9 mouse cellular contexts compared by ENCODE assay signal in genomic region chr17:34643944-34644343, GRCm38 (mm10). TPM values are rescaled to one million over a fixed set of nuclear protein-coding genes. Genes with fewer than 3 reads are reported as not detected.
DNase-seq lines count a peak whose midpoint lies in the region; ATAC-seq and TF ChIP-seq lines count a peak whose summit lies in the region.
"Had no signal": no experiment of that assay in that cellular context is flagged by ENCODE, and none has a peak within 500 bp of the region (broad histone marks: within the 10 kb centered on the region; RNA-seq: fewer than 3 reads in every experiment).

No protein-coding gene starts in this region.

- peaks cover 6% of the 10 kb centered on the region for H3K36me3 ChIP-seq in hindbrain, embryonic 13.5 days
- H3K36me3 ChIP-seq in hindbrain, embryonic 11.5 days (ENCODE audit: control insufficient read depth, insufficient read depth, low read length), result 0 out of 2 replicates have a peak, but pooled peaks cover under 1% of the 10 kb centered on the region
- H3K36me3 ChIP-seq in CH12.LX (replicated peaks in 1 of 2; ENCODE audit: control insufficient read depth in 1 of 2, insufficient read depth in 1 of 2, low read length in 1 of 2), result peaks cover 0 to 16% of the 10 kb centered on the region in 2 experiments
- H3K36me3 ChIP-seq in forebrain, postnatal 0 days (ENCODE audit: insufficient read depth), result 0 out of 2 replicates have a peak, but pooled peaks cover 5% of the 10 kb centered on the region

- no peak for TF ChIP-seq EP300 in CH12.LX (IDR thresholded peaks at IDR 0.05; ENCODE audit: low read length)

- no peak overlapping the region for H3K9ac ChIP-seq in hindbrain, embryonic 13.5 days
- no peak overlapping the region for H3K9ac ChIP-seq in hindbrain, embryonic 11.5 days (ENCODE audit: low read depth, low read length)
- no peak overlapping the region for H3K9ac ChIP-seq in CH12.LX (ENCODE audit: insufficient read depth, low read depth)
- H3K9ac ChIP-seq in forebrain, postnatal 0 days, result no peak overlapping the region

- no peaks in the 10 kb centered on the region; the same call in 1 of the 2 replicates for H3K79me2 ChIP-seq in CH12.LX (replicated peaks; ENCODE audit: control insufficient read depth, extremely low read depth, insufficient read depth, poor library complexity, severe bottlenecking)

- H3K9me3 ChIP-seq in hindbrain, embryonic 13.5 days, result no peaks in the 10 kb centered on the region
- H3K9me3 ChIP-seq in hindbrain, embryonic 11.5 days (ENCODE audit: control insufficient read depth, low read length), result no peaks in the 10 kb centered on the region
- peaks cover 9% of the 10 kb centered on the region for H3K9me3 ChIP-seq in CH12.LX (replicated peaks; ENCODE audit: low read length)
- H3K9me3 ChIP-seq in forebrain, postnatal 0 days (ENCODE audit: low read length), result no peaks in the 10 kb centered on the region
- H3K9me3 ChIP-seq: neural tube, embryonic 12.5 days had no signal

- 90% methylated on average over 10 of the region's 10 CpGs for WGBS in hindbrain, embryonic 13.5 days
- 83% methylated on average over 10 of the region's 10 CpGs for WGBS in hindbrain, embryonic 11.5 days
- 86% methylated on average over 10 of the region's 10 CpGs for WGBS in forebrain, postnatal 0 days

- no peak for TF ChIP-seq RAD21 in CH12.LX (IDR thresholded peaks at IDR 0.05; ENCODE audit: low read depth, low read length)

- ATAC-seq in hindbrain, embryonic 13.5 days (ENCODE audit: low FRiP score), result no peak
- no peak for ATAC-seq in hindbrain, embryonic 11.5 days (ENCODE audit: low FRiP score)
- no peak for ATAC-seq in forebrain, postnatal 0 days

- TF ChIP-seq POLR2A in CH12.LX (IDR thresholded peaks at IDR 0.05; ENCODE audit: low read depth, low read length), result no peak
- TF ChIP-seq POLR2A in bone marrow macrophage, adult 2 months (IDR thresholded peaks at IDR 0.05; ENCODE audit: borderline replicate concordance, low read depth, low read length), result no peak

- dilution Hi-C loops in CH12.LX (cut with MboI; ENCODE audit: extremely low pct_ligation_motif_present, extremely low pct_unique_long_range_greater_than_20kb, low sequenced_read_pairs), result no loop called here

- no peaks in the 10 kb centered on the region for H3K27me3 ChIP-seq in hindbrain, embryonic 13.5 days
- H3K27me3 ChIP-seq in hindbrain, embryonic 11.5 days (ENCODE audit: control insufficient read depth, insufficient read depth, low read length), result no peaks in the 10 kb centered on the region
- H3K27me3 ChIP-seq in CH12.LX (replicated peaks), result peaks cover 46% of the 10 kb centered on the region
- no peaks in the 10 kb centered on the region for H3K27me3 ChIP-seq in forebrain, postnatal 0 days (ENCODE audit: insufficient read depth, low read length)
- H3K27me3 ChIP-seq: neural tube, embryonic 12.5 days had no signal

- no peak for TF ChIP-seq CTCF in CH12.LX (conservative IDR thresholded peaks at IDR 0.05 in 1 of 2, IDR thresholded peaks at IDR 0.05 in 1 of 2; ENCODE audit: low read depth in 2 of 2, low read length in 2 of 2)
- no peak for TF ChIP-seq CTCF in bone marrow macrophage, adult 2 months (IDR thresholded peaks at IDR 0.05; ENCODE audit: low read depth, low read length)
- no peak for TF ChIP-seq CTCF in forebrain, postnatal 0 days (IDR thresholded peaks at IDR 0.05; ENCODE audit: low read depth)

- H3K4me1 ChIP-seq in hindbrain, embryonic 13.5 days (replicated peaks), result peaks cover 49% of the 10 kb centered on the region
- H3K4me1 ChIP-seq in hindbrain, embryonic 11.5 days (replicated peaks; ENCODE audit: control insufficient read depth, insufficient read depth, low read length), result no peaks in the 10 kb centered on the region; the same call in 1 of the 2 replicates
- peaks cover 10 to 43% of the 10 kb centered on the region in 2 experiments for H3K4me1 ChIP-seq in CH12.LX (ENCODE audit: control insufficient read depth in 1 of 2, insufficient read depth in 2 of 2)
- H3K4me1 ChIP-seq in bone marrow macrophage, adult 2 months (ENCODE audit: control insufficient read depth, insufficient read depth, low read length), result peaks cover 67% of the 10 kb centered on the region
- peaks cover 17% of the 10 kb centered on the region for H3K4me1 ChIP-seq in forebrain, postnatal 0 days (ENCODE audit: insufficient read depth)

- in situ Hi-C loops in CH12.LX (cut with MboI; ENCODE audit: low pct_ligation_motif_present, low pct_unique_long_range_greater_than_20kb, low sequenced_read_pairs), result no loop called here

- no peak overlapping the region for H3K4me2 ChIP-seq in hindbrain, embryonic 13.5 days
- no peak overlapping the region for H3K4me2 ChIP-seq in hindbrain, embryonic 11.5 days (replicated peaks; ENCODE audit: low read depth, low read length)
- no peak overlapping the region for H3K4me2 ChIP-seq in CH12.LX (ENCODE audit: insufficient read depth, low read depth, poor library complexity, severe bottlenecking)
- H3K4me2 ChIP-seq in forebrain, postnatal 0 days (ENCODE audit: low read depth), result no peak overlapping the region

- H3K4me3 ChIP-seq in hindbrain, embryonic 13.5 days, result no peak overlapping the region
- no peak overlapping the region for H3K4me3 ChIP-seq in hindbrain, embryonic 11.5 days (ENCODE audit: low read depth, low read length)
- H3K4me3 ChIP-seq in CH12.LX (replicated peaks in 1 of 3; ENCODE audit: low read depth in 2 of 3, low read length in 2 of 3, poor library complexity in 1 of 3), result no peak overlapping the region
- H3K4me3 ChIP-seq in bone marrow macrophage, adult 2 months (ENCODE audit: insufficient read depth, low read length), result no peak overlapping the region
- no peak overlapping the region for H3K4me3 ChIP-seq in forebrain, postnatal 0 days (ENCODE audit: low read depth, low read length)

- H3K27ac ChIP-seq in hindbrain, embryonic 13.5 days, result peak overlapping the region; percentile 74; the same call in 1 of the 2 replicates
- no peak overlapping the region for H3K27ac ChIP-seq in hindbrain, embryonic 11.5 days (ENCODE audit: low read depth, low read length)
- no peak overlapping the region for H3K27ac ChIP-seq in CH12.LX (ENCODE audit: insufficient read depth, low read depth)
- peak overlapping the region; percentile 17 for H3K27ac ChIP-seq in bone marrow macrophage, adult 2 months (ENCODE audit: insufficient read depth, low read depth, low read length)
- H3K27ac ChIP-seq in forebrain, postnatal 0 days (ENCODE audit: low read depth, low read length), result 0 out of 2 replicates have a peak overlapping the region, but pooled peaks have one; percentile 2
- H3K27ac ChIP-seq: neural tube, embryonic 12.5 days had no signal

- DNase-seq in hindbrain, embryonic 11.5 days (ENCODE audit: low spot score), result no peak
- no peak for DNase-seq in CH12.LX (ENCODE audit: extremely low read depth)
- no peak for DNase-seq in forebrain, postnatal 0 days
- no peak for DNase-seq in right cerebral cortex, postnatal 25 days
- no peak for DNase-seq in adrenal gland, adult 2 months
- no peak for DNase-seq in left cerebral cortex, adult 9 months (ENCODE audit: low spot score in 2 of 2)

RNA-seq across cellular contexts. Expression of gene Fkbpl, which starts 0.6 kb away (rescaled TPM):
- 16.9 and 17.6 TPM in 2 replicates for polyA plus RNA-seq in hindbrain, embryonic 13.5 days (2015; fragmentation: Nextera tagmentation; extraction: Ambion mirVana)
- 16.4 and 17.2 TPM in 2 replicates for polyA plus RNA-seq in hindbrain, embryonic 11.5 days (2014; fragmentation: Nextera tagmentation; extraction: Ambion mirVana)
- total RNA-seq in CH12.LX (2012; rRNA removed), result 5.5 and 6.8 TPM in 2 replicates
- total RNA-seq in CH12.LX (2014; rRNA removed), result 6.8 and 8.2 TPM in 2 replicates
- polyA plus RNA-seq in CH12.LX (2012; ENCODE audit: insufficient read length, low read depth), result 5.6 and 6.2 TPM in 2 replicates
- polyA plus RNA-seq in bone marrow macrophage, adult 2 months (2012; ENCODE audit: insufficient read depth, insufficient read length, missing spikeins), result 22.4 and 22.9 TPM in 2 replicates
- 9.6 and 19.9 TPM in 2 replicates for total RNA-seq in forebrain, postnatal 0 days (2014; rRNA removed)
- 8.2 and 11.4 TPM in 2 replicates for polyA plus RNA-seq in forebrain, postnatal 0 days (2015; fragmentation: Nextera tagmentation; extraction: Ambion mirVana)
- total RNA-seq in adrenal gland, adult 2 months (2021), result 10 to 100 TPM; 12.7 to 17.2 TPM
- 7.1 and 7.6 TPM in 2 replicates for polyA plus RNA-seq in adrenal gland, adult 2 months (2012; rRNA removed)

RNA-seq across cellular contexts. Expression of gene Atf6b, which starts 3.0 kb away (rescaled TPM):
- polyA plus RNA-seq in hindbrain, embryonic 13.5 days (2015; fragmentation: Nextera tagmentation; extraction: Ambion mirVana), result 117 and 122 TPM in 2 replicates
- polyA plus RNA-seq in hindbrain, embryonic 11.5 days (2014; fragmentation: Nextera tagmentation; extraction: Ambion mirVana), result 61.9 and 67.5 TPM in 2 replicates
- total RNA-seq in CH12.LX (2012; rRNA removed) (34.3 and 34.5 TPM in 2 replicates), CH12.LX (2014; rRNA removed) (18.9 and 20.2 TPM in 2 replicates)
- 54.3 and 59.6 TPM in 2 replicates for polyA plus RNA-seq in CH12.LX (2012; ENCODE audit: insufficient read length, low read depth)
- 42.6 and 62.7 TPM in 2 replicates for polyA plus RNA-seq in bone marrow macrophage, adult 2 months (2012; ENCODE audit: insufficient read depth, insufficient read length, missing spikeins)
- total RNA-seq in forebrain, postnatal 0 days (2014; rRNA removed), result 39.9 and 43.7 TPM in 2 replicates
- 86.1 and 86.4 TPM in 2 replicates for polyA plus RNA-seq in forebrain, postnatal 0 days (2015; fragmentation: Nextera tagmentation; extraction: Ambion mirVana)
- total RNA-seq in adrenal gland, adult 2 months (2021), result 10 to 100 TPM; 44.1 to 53.2 TPM
- polyA plus RNA-seq in adrenal gland, adult 2 months (2012; rRNA removed), result 114 and 118 TPM in 2 replicates

RNA-seq across cellular contexts. Expression of gene Prrt1, which starts 14.6 kb away (rescaled TPM):
- 5.5 and 5.6 TPM in 2 replicates for polyA plus RNA-seq in hindbrain, embryonic 13.5 days (2015; fragmentation: Nextera tagmentation; extraction: Ambion mirVana)
- polyA plus RNA-seq in hindbrain, embryonic 11.5 days (2014; fragmentation: Nextera tagmentation; extraction: Ambion mirVana), result 1.0 and 2.0 TPM in 2 replicates
- total RNA-seq in CH12.LX (2012; rRNA removed), result not detected in 2 replicates
- total RNA-seq in CH12.LX (2014; rRNA removed), result not detected in 2 replicates
- polyA plus RNA-seq in CH12.LX (2012; ENCODE audit: insufficient read length, low read depth), result not detected in 2 replicates
- polyA plus RNA-seq in bone marrow macrophage, adult 2 months (2012; ENCODE audit: insufficient read depth, insufficient read length, missing spikeins), result 0.76 and 1.3 TPM in 2 replicates
- total RNA-seq in forebrain, postnatal 0 days (2014; rRNA removed), result 7.8 and 11.4 TPM in 2 replicates
- polyA plus RNA-seq in forebrain, postnatal 0 days (2015; fragmentation: Nextera tagmentation; extraction: Ambion mirVana), result 12.2 and 15.1 TPM in 2 replicates
- total RNA-seq in adrenal gland, adult 2 months (2021), result 10 to 100 TPM in 1 of 2 experiments, 1 to 10 TPM in 1; 9.1 to 12.8 TPM
- 22.1 and 32.8 TPM in 2 replicates for polyA plus RNA-seq in adrenal gland, adult 2 months (2012; rRNA removed)

RNA-seq across cellular contexts. Expression of gene Ppt2, which starts 15.6 kb away (rescaled TPM):
- 21.7 and 22.7 TPM in 2 replicates for polyA plus RNA-seq in hindbrain, embryonic 13.5 days (2015; fragmentation: Nextera tagmentation; extraction: Ambion mirVana)
- polyA plus RNA-seq in hindbrain, embryonic 11.5 days (2014; fragmentation: Nextera tagmentation; extraction: Ambion mirVana), result 23.6 and 26.0 TPM in 2 replicates
- total RNA-seq in CH12.LX (2012; rRNA removed) (0.76 and 1.9 TPM in 2 replicates), CH12.LX (2014; rRNA removed) (0.24 TPM in 1 of 2 replicates, not detected in the other)
- 0.60 and 0.84 TPM in 2 replicates for polyA plus RNA-seq in CH12.LX (2012; ENCODE audit: insufficient read length, low read depth)
- polyA plus RNA-seq in bone marrow macrophage, adult 2 months (2012; ENCODE audit: insufficient read depth, insufficient read length, missing spikeins), result 101 and 118 TPM in 2 replicates
- 24.2 and 27.2 TPM in 2 replicates for total RNA-seq in forebrain, postnatal 0 days (2014; rRNA removed)
- 17.6 and 20.2 TPM in 2 replicates for polyA plus RNA-seq in forebrain, postnatal 0 days (2015; fragmentation: Nextera tagmentation; extraction: Ambion mirVana)
- 10 to 100 TPM; 58.3 to 70.7 TPM for total RNA-seq in adrenal gland, adult 2 months (2021)
- polyA plus RNA-seq in adrenal gland, adult 2 months (2012; rRNA removed), result 58.5 and 102 TPM in 2 replicates

RNA-seq across cellular contexts. Expression of gene Tnxb, which starts 26.4 kb away (rescaled TPM):
- 0.09 TPM in 2 replicates for polyA plus RNA-seq in hindbrain, embryonic 13.5 days (2015; fragmentation: Nextera tagmentation; extraction: Ambion mirVana)
- 0.01 and 0.09 TPM in 2 replicates for polyA plus RNA-seq in hindbrain, embryonic 11.5 days (2014; fragmentation: Nextera tagmentation; extraction: Ambion mirVana)
- total RNA-seq in CH12.LX (2012; rRNA removed) (not detected in 2 replicates), CH12.LX (2014; rRNA removed) (not detected in 2 replicates)
- not detected in 2 replicates for polyA plus RNA-seq in CH12.LX (2012; ENCODE audit: insufficient read length, low read depth)
- not detected in 2 replicates for polyA plus RNA-seq in bone marrow macrophage, adult 2 months (2012; ENCODE audit: insufficient read depth, insufficient read length, missing spikeins)
- 1.0 and 1.7 TPM in 2 replicates for total RNA-seq in forebrain, postnatal 0 days (2014; rRNA removed)
- polyA plus RNA-seq in forebrain, postnatal 0 days (2015; fragmentation: Nextera tagmentation; extraction: Ambion mirVana), result 0.08 and 0.16 TPM in 2 replicates
- 10 to 100 TPM; 20.2 to 30.1 TPM for total RNA-seq in adrenal gland, adult 2 months (2021)
- polyA plus RNA-seq in adrenal gland, adult 2 months (2012; rRNA removed), result 23.4 and 23.6 TPM in 2 replicates

Comparison
In these comparisons a context has a peak if more than half of its experiments do, and no peak if none do; other contexts are left out.
1. H3K27ac ChIP-seq: peak in hindbrain, embryonic 13.5 days (single experiment), bone marrow macrophage, adult 2 months (single experiment) and forebrain, postnatal 0 days (single experiment); none in hindbrain, embryonic 11.5 days (single experiment) and CH12.LX (single experiment).